Mouse (Mus musculus) forebrain, embryonic 15.5 days (tissue): Measurements from ENCODE around the gene Fgfr2. TPM values are rescaled to one million over a fixed set of nuclear protein-coding genes. Genes with fewer than 3 reads are reported as not detected.

Source experiments
- ATAC-seq: fragments of 200-750 bp; cut with Nextera tagmentation; replicated peaks from 2 replicates; pipeline ENCODE4 v1.8.0; 2017; ENCODE audit warnings: mild to moderate bottlenecking, moderate TSS enrichment, moderate library complexity
- H3K27ac ChIP-seq: fragments of 300-500 bp; sonication (generic); replicated peaks from 2 replicates; pipeline ENCODE4 v1.5.1; 2015; ENCODE audit warnings: mild to moderate bottlenecking, inconsistent platforms
- H3K27me3 ChIP-seq: fragments of 300-500 bp; sonication (generic); 2 replicates; pipeline ENCODE4 v1.6.1; 2015; ENCODE audit warnings: inconsistent platforms
- H3K36me3 ChIP-seq: fragments of 300-500 bp; sonication (generic); 2 replicates; pipeline ENCODE4 v1.6.1; 2015; ENCODE audit warnings: mild to moderate bottlenecking, inconsistent platforms
- H3K4me1 ChIP-seq: fragments of 300-500 bp; sonication (generic); 2 replicates; pipeline ENCODE4 v1.6.1; 2015; ENCODE audit warnings: inconsistent platforms
- H3K4me2 ChIP-seq: fragments of 300-500 bp; sonication (generic); replicated peaks from 2 replicates; pipeline ENCODE4 v1.6.1; 2015; ENCODE audit warnings: mild to moderate bottlenecking, inconsistent platforms
- H3K4me3 ChIP-seq: fragments of 300-500 bp; sonication (generic); 2 replicates; pipeline ENCODE4 v1.5.1; 2015; ENCODE audit warnings: mild to moderate bottlenecking, inconsistent platforms
- H3K9ac ChIP-seq: fragments of 300-500 bp; sonication (generic); replicated peaks from 2 replicates; pipeline ENCODE4 v1.6.1; 2015; ENCODE audit warnings: mild to moderate bottlenecking, inconsistent platforms
- H3K9me3 ChIP-seq: fragments of 300-500 bp; sonication (generic); 2 replicates; pipeline ENCODE4 v1.6.1; 2016; ENCODE audit warnings: inconsistent platforms
- WGBS: fragments of 180-500 bp; shearing (Covaris S2); methylation state at CpG from one replicate; pipeline ENCODE4 v1.1.7; 2015; ENCODE audit warnings: mixed read lengths; 5-methylcytosine and 5-hydroxymethylcytosine counted together
- polyA plus RNA-seq: library from polyadenylated mRNA; unstranded; fragments of >200 nt; fragmentation: Nextera tagmentation; extraction: Ambion mirVana; gene quantifications from 2 replicates; pipeline ENCODE4 v1.2.1, GENCODE M21; 2015

Fgfr2 gene
- polyA plus RNA-seq, 1 experiment from 2014 or later: 48.1 TPM

DNA sequence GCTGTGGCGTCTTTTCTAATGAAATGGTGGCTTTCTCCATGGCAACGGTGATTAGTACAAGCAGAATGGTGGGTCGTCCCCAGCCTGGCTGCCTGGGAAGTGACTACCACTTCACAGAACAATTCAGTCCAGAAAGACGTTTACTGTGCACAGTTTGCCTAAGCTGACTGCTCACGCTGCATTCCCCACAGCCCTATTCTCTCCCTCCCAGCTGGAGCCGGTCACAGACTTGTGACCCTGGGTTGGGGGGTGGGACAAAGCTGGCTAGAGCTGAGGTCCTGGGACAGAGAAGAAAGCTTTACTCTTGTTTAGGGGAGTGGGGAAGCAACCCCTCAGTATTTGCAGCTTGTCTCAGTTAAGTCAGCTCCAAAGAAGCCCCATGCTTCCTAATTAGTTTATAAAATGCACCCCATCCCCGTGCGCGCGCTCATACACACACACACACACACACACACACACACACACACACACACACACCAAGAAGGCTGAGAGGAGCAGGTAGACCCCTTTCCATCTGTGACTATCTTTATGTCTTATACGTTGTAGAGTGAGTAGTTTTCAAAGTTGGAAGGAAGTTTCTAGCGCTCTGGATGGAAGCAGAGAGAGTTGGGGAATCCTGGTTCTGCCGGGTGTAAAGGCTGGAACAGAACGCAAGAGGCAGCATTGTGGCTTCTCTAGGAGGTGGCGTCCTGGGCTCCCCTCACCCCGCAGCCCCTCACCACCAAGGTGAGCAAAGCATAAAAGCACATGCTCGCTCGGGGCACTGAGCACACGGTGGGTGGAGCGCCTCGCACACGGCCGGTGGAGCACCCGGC lies 2754.1 kb downstream of the Fgfr2 start:
- H3K4me1 ChIP-seq: peaks cover 32% of the 10 kb centered on the region
- peak overlapping the region; percentile 34 for H3K4me2 ChIP-seq
- no peak overlapping the region for H3K27ac ChIP-seq
- H3K4me3 ChIP-seq: 0 out of 2 replicates have a peak overlapping the region, but pooled peaks have one; percentile 8
- no peaks in the 10 kb centered on the region; the same call in 1 of the 2 replicates for H3K27me3 ChIP-seq
- WGBS: 12% methylated on average over 24 of the region's 24 CpGs
- H3K36me3 ChIP-seq: no peaks in the 10 kb centered on the region
- H3K9ac ChIP-seq: peak overlapping the region; percentile 24; the same call in 1 of the 2 replicates
- H3K9me3 ChIP-seq: 0 out of 2 replicates have a peak, but pooled peaks cover 4% of the 10 kb centered on the region
- ATAC-seq: peak; percentile 65; the same call in 1 of the 2 replicates

DNA sequence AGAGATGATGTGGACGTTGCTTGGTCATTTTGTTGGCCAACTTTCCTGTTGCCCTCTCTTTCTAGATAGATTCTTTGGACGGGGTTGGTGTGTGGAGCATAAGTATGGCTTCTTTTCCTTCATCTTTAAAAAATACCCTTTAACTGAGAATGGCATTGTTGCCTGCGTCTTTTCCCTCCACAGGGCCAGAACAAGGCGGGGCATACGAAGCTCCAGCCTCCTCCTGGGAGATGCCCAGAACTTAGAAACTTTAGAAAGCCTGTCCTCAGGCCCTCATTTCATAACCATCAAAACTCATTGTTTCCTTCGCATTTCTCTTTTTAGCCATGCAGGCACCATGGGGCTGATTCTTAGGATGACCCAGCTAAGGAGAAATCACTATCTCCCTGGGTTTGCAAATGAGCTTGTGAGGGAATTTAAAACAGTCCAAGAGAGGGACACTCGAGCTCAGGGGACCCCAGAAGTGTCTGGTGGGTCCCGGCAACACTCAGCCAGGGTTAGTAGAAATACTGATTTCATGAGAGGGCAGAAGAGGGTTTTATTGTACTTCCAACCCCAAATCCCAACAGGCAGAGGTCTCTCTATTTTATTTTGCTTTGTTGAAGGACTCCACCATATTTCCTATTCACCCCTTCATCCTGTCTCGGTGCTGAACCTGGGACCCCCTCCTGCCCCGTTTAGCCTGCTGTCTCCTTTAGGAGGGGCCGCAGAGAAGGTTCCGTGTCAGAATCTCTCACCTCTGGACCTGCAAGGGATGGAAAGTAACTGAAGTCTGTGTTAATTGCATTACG lies 2754.9 kb downstream of the Fgfr2 start:
- ATAC-seq: no peak; the same call in 1 of the 2 replicates
- Histone ChIP-seq H3K27ac (no peak overlapping the region), H3K27me3 (no peaks in the 10 kb centered on the region; the same call in 1 of the 2 replicates)

DNA sequence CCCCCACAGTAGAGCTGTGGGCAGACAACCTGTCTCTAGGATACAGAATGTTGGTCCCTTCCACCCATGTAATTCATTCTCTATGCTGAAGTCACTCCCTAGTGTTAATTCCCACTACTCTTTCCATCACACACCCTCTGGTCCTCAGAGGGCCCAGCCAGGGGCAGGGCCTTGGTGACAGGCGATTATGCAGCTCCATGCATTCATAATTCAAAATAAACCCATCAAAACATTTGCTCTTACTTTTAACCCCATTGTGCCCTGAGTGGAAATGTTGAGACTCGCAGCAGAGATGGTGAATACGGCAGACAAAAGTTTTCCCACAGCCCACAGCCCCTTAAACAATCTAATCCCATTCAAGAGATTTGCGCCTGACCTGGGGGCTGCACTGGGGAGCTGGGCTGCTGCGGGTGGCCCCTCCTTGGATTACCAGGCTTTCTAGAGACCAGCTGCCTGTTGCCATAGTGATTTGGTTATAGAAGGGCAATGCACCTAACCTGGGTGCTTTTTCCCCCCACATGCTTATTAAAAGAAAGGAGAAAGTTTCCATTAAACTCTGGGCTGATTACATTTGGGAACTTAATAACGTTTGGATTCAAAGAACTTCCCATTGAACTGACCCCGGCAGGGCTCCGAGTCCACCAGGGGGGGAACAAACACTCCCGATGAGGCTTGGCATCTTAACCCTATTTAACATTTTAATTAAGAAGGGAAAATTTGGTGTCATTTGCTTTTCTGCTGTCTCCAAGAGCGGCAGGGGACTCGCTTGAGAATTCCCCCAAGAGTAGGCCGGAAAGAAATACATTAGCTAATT lies 2755.7 kb downstream of the Fgfr2 start:
- H3K36me3 ChIP-seq: no peaks in the 10 kb centered on the region
- H3K27ac ChIP-seq: no peak overlapping the region
- H3K4me3 ChIP-seq: no peak overlapping the region
- no peak overlapping the region for H3K9ac ChIP-seq
- H3K4me1 ChIP-seq: peaks cover 32% of the 10 kb centered on the region
- peak; percentile 85 for ATAC-seq
- 0 out of 2 replicates have a peak, but pooled peaks cover 4% of the 10 kb centered on the region for H3K9me3 ChIP-seq
- no peak overlapping the region for H3K4me2 ChIP-seq
- no peaks in the 10 kb centered on the region; the same call in 1 of the 2 replicates for H3K27me3 ChIP-seq
- WGBS: 4% methylated on average over 12 of the region's 12 CpGs

More for the DNA sequence above, 2754.9 kb downstream of the Fgfr2 start:
- Histone ChIP-seq H3K9ac (peak overlapping the region; percentile 24), H3K4me1 (peaks cover 32% of the 10 kb centered on the region), H3K4me2 (peak overlapping the region; percentile 34), H3K9me3 (0 out of 2 replicates have a peak, but pooled peaks cover 4% of the 10 kb centered on the region), H3K36me3 (no peaks in the 10 kb centered on the region), H3K4me3 (0 out of 2 replicates have a peak overlapping the region, but pooled peaks have one; percentile 8)
- 9% methylated on average over 13 of the region's 13 CpGs for WGBS

DNA sequence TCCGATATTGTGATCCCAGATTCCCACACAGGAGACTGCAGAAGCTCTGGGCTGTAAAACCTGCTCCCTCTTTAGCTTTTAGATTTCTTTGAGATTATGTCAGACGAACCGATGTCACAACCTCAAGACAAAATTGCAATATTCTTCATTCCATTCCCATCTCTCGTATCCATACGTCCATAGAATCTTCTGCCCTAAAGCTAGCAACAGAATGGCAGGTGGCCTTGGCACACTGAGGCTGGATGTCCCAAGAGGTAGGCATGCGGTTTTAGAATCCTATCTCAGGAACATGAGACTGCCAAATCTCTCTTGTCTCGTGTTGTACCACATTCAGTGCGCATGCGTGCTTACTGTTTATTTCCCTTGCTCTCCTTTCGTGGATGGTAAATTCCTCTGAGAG lies 2757.4 kb downstream of the Fgfr2 start:
- Histone ChIP-seq H3K36me3 (no peaks in the 10 kb centered on the region), H3K9me3 (0 out of 2 replicates have a peak, but pooled peaks cover 4% of the 10 kb centered on the region), H3K4me2 (no peak overlapping the region), H3K27me3 (no peaks in the 10 kb centered on the region; the same call in 1 of the 2 replicates), H3K4me3 (no peak overlapping the region), H3K27ac (no peak overlapping the region), H3K4me1 (peaks cover 32% of the 10 kb centered on the region), H3K9ac (no peak overlapping the region)
- ATAC-seq: no peak
- 96% methylated on average over 10 of the region's 10 CpGs for WGBS

DNA sequence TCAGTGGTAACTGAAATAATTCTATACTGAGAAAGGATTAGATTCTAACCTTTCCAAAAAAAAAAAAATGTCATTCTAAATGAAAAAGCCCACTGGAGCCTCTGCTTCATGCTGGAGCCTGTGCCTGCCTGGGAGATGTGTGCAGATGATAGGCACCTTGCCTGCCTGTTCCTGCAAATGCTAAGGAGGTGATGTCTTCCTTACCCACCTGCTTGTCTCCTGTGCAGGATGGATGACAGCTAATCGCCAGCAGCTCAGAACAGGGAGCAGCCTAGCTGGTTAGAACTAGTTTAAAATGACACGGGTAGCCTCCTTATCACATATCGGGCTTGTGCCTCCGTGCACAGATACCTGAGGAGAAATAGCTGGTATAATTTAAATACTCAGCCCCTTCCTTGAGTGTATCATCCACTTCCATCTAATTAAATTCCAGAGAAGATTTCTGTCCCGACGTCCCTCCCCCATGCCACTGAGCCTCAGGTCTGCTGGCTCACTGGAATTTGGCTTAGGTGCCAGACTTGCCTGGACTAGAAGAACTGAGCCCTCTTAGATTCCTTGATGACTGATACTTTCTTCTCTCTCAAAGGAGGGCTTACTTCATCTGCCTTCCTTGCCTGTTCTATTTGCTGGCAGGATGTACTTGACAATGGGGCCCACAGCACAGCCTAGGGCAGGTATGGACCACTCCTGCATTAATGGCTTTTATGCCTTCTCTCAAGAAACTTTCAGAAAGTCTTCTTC lies 2782.6 kb downstream of the Fgfr2 start:
- H3K4me2 ChIP-seq: no peak overlapping the region
- no peak overlapping the region for H3K27ac ChIP-seq
- no peak overlapping the region for H3K4me3 ChIP-seq
- 75% methylated on average over 6 of the region's 6 CpGs for WGBS
- no peaks in the 10 kb centered on the region for H3K9me3 ChIP-seq
- no peaks in the 10 kb centered on the region for H3K4me1 ChIP-seq
- ATAC-seq: no peak
- no peaks in the 10 kb centered on the region for H3K27me3 ChIP-seq
- H3K9ac ChIP-seq: no peak overlapping the region
- H3K36me3 ChIP-seq: no peaks in the 10 kb centered on the region

DNA sequence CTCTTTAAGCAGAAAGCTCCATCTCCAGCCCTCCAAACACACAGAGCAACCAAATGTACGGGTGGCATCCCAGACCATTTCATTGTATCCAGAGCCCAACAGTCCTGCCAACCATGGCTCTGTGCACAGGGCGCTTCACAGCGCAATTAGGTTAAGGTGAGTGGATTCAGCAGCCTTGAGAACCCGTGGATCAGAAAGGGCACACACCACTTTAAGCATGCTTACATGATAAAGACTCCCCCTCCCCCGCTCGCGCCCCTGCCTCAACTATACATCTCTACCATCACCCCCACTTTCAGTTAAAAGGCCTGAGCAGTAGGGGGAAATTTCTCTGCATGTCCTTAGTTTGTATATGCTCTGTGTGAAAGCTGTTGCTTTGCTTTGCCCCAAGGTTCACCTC lies 2785.5 kb downstream of the Fgfr2 start:
- Histone ChIP-seq H3K9me3 (no peaks in the 10 kb centered on the region), H3K4me1 (peaks cover 2% of the 10 kb centered on the region), H3K27me3 (no peaks in the 10 kb centered on the region), H3K9ac (no peak overlapping the region), H3K36me3 (no peaks in the 10 kb centered on the region), H3K4me3 (no peak overlapping the region), H3K27ac (no peak overlapping the region), H3K4me2 (no peak overlapping the region)
- ATAC-seq: no peak
- WGBS: 91% methylated on average over 7 of the region's 7 CpGs

DNA sequence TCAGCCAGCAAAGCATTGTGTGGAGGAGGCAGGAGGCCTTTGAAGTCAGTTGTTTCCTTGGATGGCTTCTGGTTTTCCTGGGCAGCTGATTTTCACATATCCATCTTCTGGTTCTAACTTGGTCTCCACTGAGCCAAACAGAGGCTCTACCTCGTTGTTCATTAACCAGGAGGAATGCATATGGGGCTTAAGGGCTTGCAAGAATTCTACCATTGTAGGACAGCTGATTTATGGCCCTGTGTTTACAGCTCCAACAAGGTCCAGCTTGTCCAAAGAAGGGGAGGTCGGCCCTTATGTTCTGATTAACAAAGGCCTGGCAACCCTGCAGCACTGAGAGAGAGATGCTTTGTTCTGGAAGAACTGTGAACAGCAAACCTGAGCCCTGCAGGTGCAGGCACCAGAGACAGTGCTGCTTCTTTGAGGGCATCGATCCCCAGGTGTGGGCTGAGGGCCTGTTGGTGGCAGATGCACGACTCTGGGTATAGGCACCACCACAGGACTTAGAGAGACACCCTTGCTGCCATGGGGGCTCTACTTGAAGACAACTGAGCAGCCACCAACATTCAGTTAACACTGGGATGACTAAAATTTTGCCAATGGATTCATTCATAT lies 2787.6 kb downstream of the Fgfr2 start:
- Histone ChIP-seq H3K36me3 (no peaks in the 10 kb centered on the region), H3K27me3 (no peaks in the 10 kb centered on the region), H3K4me2 (no peak overlapping the region), H3K4me3 (no peak overlapping the region), H3K4me1 (peaks cover 5% of the 10 kb centered on the region), H3K9ac (no peak overlapping the region), H3K9me3 (no peaks in the 10 kb centered on the region), H3K27ac (no peak overlapping the region)
- WGBS: 47% methylated on average over 4 of the region's 4 CpGs
- no peak for ATAC-seq

DNA sequence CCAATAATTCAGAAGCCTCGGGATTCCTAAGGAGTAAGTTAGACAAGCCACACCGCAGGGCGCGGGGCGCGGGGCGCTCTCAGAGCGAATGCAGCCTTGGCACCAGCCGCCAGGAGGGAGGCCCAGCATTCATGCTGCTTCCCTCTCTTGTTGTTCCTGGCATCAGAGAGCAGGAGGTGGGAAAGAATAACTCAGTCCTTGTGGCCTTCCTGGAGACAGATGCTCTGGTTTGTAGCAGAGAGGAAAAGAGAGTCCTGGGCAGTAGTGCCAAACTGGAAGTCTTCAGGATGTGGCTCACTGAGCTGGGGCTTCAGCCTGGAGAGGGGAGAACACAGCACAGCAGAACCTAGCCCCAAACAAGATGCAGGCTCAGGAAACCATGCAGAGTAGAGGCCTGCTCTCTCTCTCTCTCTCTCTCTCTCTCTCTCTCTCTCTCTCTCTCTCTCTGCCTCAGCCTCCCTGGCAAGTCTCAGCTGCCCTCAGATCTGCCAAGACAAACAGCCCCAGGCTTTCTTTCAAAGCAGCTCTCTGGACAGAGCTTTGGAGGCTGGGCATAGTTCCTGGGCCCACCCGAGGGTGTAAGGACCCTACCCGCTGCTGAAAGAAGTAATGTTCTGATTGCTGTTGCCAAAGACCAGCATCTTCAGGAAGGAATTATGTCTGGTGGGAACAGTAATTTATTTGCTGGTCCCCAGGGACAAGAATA lies 2790.5 kb downstream of the Fgfr2 start:
- Histone ChIP-seq H3K36me3 (no peaks in the 10 kb centered on the region), H3K4me1 (peaks cover 10% of the 10 kb centered on the region), H3K27ac (0 out of 2 replicates have a peak overlapping the region, but pooled peaks have one; percentile 41), H3K9ac (no peak overlapping the region), H3K9me3 (no peaks in the 10 kb centered on the region), H3K4me3 (no peak overlapping the region), H3K4me2 (no peak overlapping the region), H3K27me3 (no peaks in the 10 kb centered on the region)
- ATAC-seq: no peak
- WGBS: 39% methylated on average over 11 of the region's 11 CpGs

- Histone ChIP-seq H3K9ac (0 out of 2 replicates have a peak overlapping the region, but pooled peaks have one; percentile 7), H3K27ac (no peak overlapping the region), H3K4me1 (peaks cover 18% of the 10 kb centered on the region), H3K4me2 (peak overlapping the region; percentile 33), H3K4me3 (no peak overlapping the region), H3K9me3 (no peaks in the 10 kb centered on the region), H3K27me3 (no peaks in the 10 kb centered on the region), H3K36me3 (no peaks in the 10 kb centered on the region)
- no peak for ATAC-seq
- 8% methylated on average over 15 of the region's 15 CpGs for WGBS
These were observed 2795.4 kb downstream of the Fgfr2 start for GRCm38 (mm10) chr7:130327603-130328365.

- no peak overlapping the region for H3K27ac ChIP-seq
- H3K4me3 ChIP-seq: no peak overlapping the region
- H3K36me3 ChIP-seq: no peaks in the 10 kb centered on the region
- H3K9ac ChIP-seq: no peak overlapping the region
- H3K4me1 ChIP-seq: peaks cover 13% of the 10 kb centered on the region; the same call in 1 of the 2 replicates
- no peak for ATAC-seq
- H3K4me2 ChIP-seq: no peak overlapping the region
- no peaks in the 10 kb centered on the region for H3K27me3 ChIP-seq
- no peaks in the 10 kb centered on the region for H3K9me3 ChIP-seq
- 59% methylated on average over 15 of the region's 15 CpGs for WGBS
These were observed 2797.1 kb downstream of the Fgfr2 start for GRCm38 (mm10) chr7:130325983-130326433.
